Mouse (Mus musculus): ENCODE measurements around the gene Gm29427.

DNA sequence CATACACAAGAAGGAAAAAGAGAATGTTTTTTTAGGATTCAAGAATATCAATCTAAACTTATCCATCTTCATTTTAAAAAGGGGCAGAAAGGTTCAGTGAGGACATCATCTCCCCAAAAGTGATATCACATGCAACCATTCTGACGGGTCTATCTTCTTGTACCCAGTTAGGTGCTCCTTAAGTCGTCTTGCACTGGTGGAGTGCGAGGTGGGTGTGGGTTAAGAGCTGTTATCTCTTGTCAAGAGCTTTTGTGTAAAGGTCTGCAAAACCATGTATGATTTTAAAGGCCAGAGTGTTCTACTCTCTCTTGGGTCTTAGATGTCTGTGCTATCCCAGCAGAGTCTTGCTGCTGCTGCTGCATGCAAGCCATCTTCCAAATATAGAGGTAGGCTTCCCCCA lies 31.2 kb upstream of the Gm29427 start:
- TF ChIP-seq TAL1 (IDR thresholded peaks at IDR 0.05; ENCODE audit: low read length), result no peak
- TF ChIP-seq GATA1 (IDR thresholded peaks at IDR 0.05; ENCODE audit: low read length), result no peak

All from erythroblast, embryonic 14.5 days (primary cell).